Mouse (Mus musculus) ES-E14 (cell line): Measurements from ENCODE around the gene Fam19a3. TPM values are rescaled to one million over a fixed set of nuclear protein-coding genes. Genes with fewer than 3 reads are reported as not detected.

Experiments used
- DNase-seq: peaks from one replicate; pipeline ENCODE4 v3.0.0-alpha.2; 2013; ENCODE audit warnings: low read depth, low spot score
- H3K27ac ChIP-seq: 2 replicates; pipeline ENCODE4 v1.5.1; 2012; ENCODE audit warnings: low read depth, mild to moderate bottlenecking, low read length, moderate library complexity, mixed read lengths; ENCODE audit not compliant: poor library complexity, insufficient read depth, severe bottlenecking
- H3K36me3 ChIP-seq: 2 replicates; pipeline ENCODE4 v1.6.1; 2012; ENCODE audit warnings: mild to moderate bottlenecking, low read length, moderate library complexity, mixed read lengths; ENCODE audit not compliant: control insufficient read depth, poor library complexity, insufficient read depth, severe bottlenecking
- H3K4me1 ChIP-seq, 2 experiments: fragments of 150-350 bp in 1 of 2; sonication (generic) in 1 of 2; 2 replicates each; pipeline ENCODE4 v1.6.1; 2012; ENCODE audit warnings: low read length in 2 of 2, mild to moderate bottlenecking in 1 of 2, mixed read lengths in 1 of 2; ENCODE audit not compliant: control insufficient read depth in 2 of 2, insufficient read depth in 2 of 2, poor library complexity in 1 of 2
- H3K4me3 ChIP-seq, 2 experiments: fragments of 150-350 bp in 1 of 2; sonication (generic) in 1 of 2; 2 replicates each; pipeline ENCODE4 v1.5.1; 2012; ENCODE audit warnings: low read length in 2 of 2, low read depth in 1 of 2, mild to moderate bottlenecking in 1 of 2, mixed read lengths in 1 of 2; ENCODE audit not compliant: insufficient read depth in 1 of 2, poor library complexity in 1 of 2, severe bottlenecking in 1 of 2
- H3K9ac ChIP-seq: 2 replicates; pipeline ENCODE4 v1.6.1; 2012; ENCODE audit warnings: low read depth, mild to moderate bottlenecking, low read length, mixed read lengths; ENCODE audit not compliant: poor library complexity, insufficient read depth, severe bottlenecking
- H3K9me3 ChIP-seq: fragments of 150-350 bp; sonication (generic); 2 replicates; pipeline ENCODE4 v1.6.1; 2012; ENCODE audit warnings: low read depth, mild to moderate bottlenecking, low read length; ENCODE audit not compliant: control insufficient read depth, insufficient read depth
- CHD2 ChIP-seq: IDR thresholded peaks from 2 replicates; pipeline ENCODE4 v1.6.1; 2014; ENCODE audit warnings: mild to moderate bottlenecking, low read depth, low read length, inconsistent platforms
- HCFC1 ChIP-seq: IDR thresholded peaks from 2 replicates; pipeline ENCODE4 v1.6.1; 2012; ENCODE audit warnings: low read length, inconsistent platforms, borderline replicate concordance; ENCODE audit not compliant: insufficient read depth
- MAFK ChIP-seq: IDR thresholded peaks from 2 replicates; pipeline ENCODE4 v1.6.1; 2014; ENCODE audit warnings: mild to moderate bottlenecking, low read depth, low read length, inconsistent platforms; ENCODE audit not compliant: insufficient read depth
- ZC3H11A ChIP-seq: IDR thresholded peaks from 2 replicates; pipeline ENCODE4 v1.6.1; 2012; ENCODE audit warnings: low read depth, mild to moderate bottlenecking, inconsistent platforms, low read length, borderline replicate concordance
- ZNF384 ChIP-seq: IDR thresholded peaks from 2 replicates; pipeline ENCODE4 v1.6.1; 2012; ENCODE audit warnings: low read depth, low read length, inconsistent platforms
- in situ Hi-C, 2 experiments: fragments of 600-800 bp; cut with MboI; formaldehyde crosslinking; loops; one replicate each; pipeline ENCODE4 v1.15.1; 2025; ENCODE audit warnings: low sequenced_read_pairs in 2 of 2, inconsistent platforms in 1 of 2; ENCODE audit not compliant: unreplicated experiment in 2 of 2
- total RNA-seq: library from RNA; depleted of rRNA; stranded (reverse); fragments of 300-350 nt; gene quantifications from 2 replicates; pipeline ENCODE4 v1.2.3, GENCODE M21; 2012

The Fam19a3 gene
- total RNA-seq, 1 experiment, result 0.13 TPM

- Histone ChIP-seq H3K9ac (no peak overlapping the region), H3K9me3 (no peaks in the 10 kb centered on the region), H3K4me3 (no peak overlapping the region), H3K27ac (no peak overlapping the region), H3K36me3 (peaks cover 66% of the 10 kb centered on the region), H3K4me1 (peaks cover 0 to 12% of the 10 kb centered on the region in 2 experiments; a peak in 1 of 4 replicates)
- in situ Hi-C loops, result no loop called here
- no peak for DNase-seq
- TF ChIP-seq ZC3H11A, result no peak
- no peak for TF ChIP-seq CHD2
- no peak for TF ChIP-seq MAFK
- no peak for TF ChIP-seq HCFC1
- TF ChIP-seq ZNF384, result no peak
Measured at GRCm38 (mm10) chr3:104801481-104801880, 19.8 kb upstream of the Fam19a3 start.

GRCm38 (mm10) chr3:104800681-104801080 is 19.0 kb upstream of the Fam19a3 start:
- H3K9ac ChIP-seq, result no peak overlapping the region
- TF ChIP-seq MAFK (no peak), CHD2 (no peak), HCFC1 (no peak), ZNF384 (no peak), ZC3H11A (no peak)
- in situ Hi-C loops, result no loop called here

GRCm38 (mm10) chr3:104796430-104797082 is 14.9 kb upstream of the Fam19a3 start:
- Histone ChIP-seq H3K27ac (no peak overlapping the region), H3K4me3 (no peak overlapping the region), H3K4me1 (peaks cover 9 to 36% of the 10 kb centered on the region in 2 experiments; a peak in 3 of 4 replicates), H3K36me3 (peaks cover 69% of the 10 kb centered on the region), H3K9ac (no peak overlapping the region), H3K9me3 (no peaks in the 10 kb centered on the region)
- TF ChIP-seq ZNF384 (no peak), MAFK (no peak), HCFC1 (no peak), ZC3H11A (no peak), CHD2 (no peak)
- no peak for DNase-seq
- in situ Hi-C loops, result no loop called here

More at GRCm38 (mm10) chr3:104800681-104801080, 19.0 kb upstream of the Fam19a3 start:
- no peak for DNase-seq
- H3K4me1 ChIP-seq, result peaks cover 4 to 18% of the 10 kb centered on the region in 2 experiments; a peak in 3 of 4 replicates
- H3K27ac ChIP-seq, result no peak overlapping the region
- no peaks in the 10 kb centered on the region for H3K9me3 ChIP-seq
- peaks cover 71% of the 10 kb centered on the region for H3K36me3 ChIP-seq
- no peak overlapping the region for H3K4me3 ChIP-seq

- DNase-seq, result no peak
- TF ChIP-seq ZNF384, result no peak
- no peak for TF ChIP-seq HCFC1
- no peak for TF ChIP-seq ZC3H11A
- no peak for TF ChIP-seq MAFK
- TF ChIP-seq CHD2, result no peak
- Histone ChIP-seq H3K36me3 (peaks cover 62% of the 10 kb centered on the region), H3K4me1 (peaks cover 11 to 41% of the 10 kb centered on the region in 2 experiments), H3K9ac (no peak overlapping the region), H3K4me3 (no peak overlapping the region), H3K9me3 (no peaks in the 10 kb centered on the region), H3K27ac (0 out of 2 replicates have a peak overlapping the region, but pooled peaks have one; percentile 15)
- in situ Hi-C loops, result no loop called here
Measured at GRCm38 (mm10) chr3:104795661-104796340, 14.2 kb upstream of the Fam19a3 start.
